Mouse (Mus musculus) heart, postnatal 0 days (tissue): ENCODE measurements around the gene Slc23a4.

Experiments used
- CTCF ChIP-seq: IDR thresholded peaks from 2 replicates; pipeline ENCODE4 v1.5.1; 2016; ENCODE audit warnings: antibody characterized with exemption, control low read depth, low read depth
- EP300 ChIP-seq: IDR thresholded peaks from 2 replicates; pipeline ENCODE4 v1.6.1; 2016; ENCODE audit warnings: antibody characterized with exemption, low read depth

- TF ChIP-seq CTCF (no peak), EP300 (no peak)
Measured at GRCm38 (mm10) chr6:34988081-34988761, at the start of gene Slc23a4.
